Mouse (Mus musculus): ENCODE results near the gene Paxx. TPM values are rescaled to one million over a fixed set of nuclear protein-coding genes. Genes with fewer than 3 reads are reported as not detected.

Gene Paxx
- polyA plus RNA-seq, 1 experiment from 2014 or later: 37.4 TPM

- WGBS: 80% methylated on average over 10 of the region's 10 CpGs
- Histone ChIP-seq H3K9me3 (ENCODE audit: control insufficient read depth, low read length) (no peaks in the 10 kb centered on the region), H3K27me3 (replicated peaks; ENCODE audit: control insufficient read depth, insufficient read depth, low read length) (no peaks in the 10 kb centered on the region), H3K9ac (ENCODE audit: low read depth, low read length) (no peak overlapping the region), H3K4me1 (ENCODE audit: control insufficient read depth, insufficient read depth, low read length) (peaks cover 10% of the 10 kb centered on the region), H3K4me2 (ENCODE audit: low read depth, low read length) (no peak overlapping the region), H3K36me3 (ENCODE audit: control insufficient read depth, insufficient read depth, low read length) (no peaks in the 10 kb centered on the region), H3K4me3 (ENCODE audit: low read length) (no peak overlapping the region), H3K27ac (ENCODE audit: low read length) (no peak overlapping the region)
- ATAC-seq: 0 out of 2 replicates have a peak, but pooled peaks have one; percentile 10
These were observed 8.3 kb upstream of the Paxx start for GRCm38 (mm10) chr2:25468962-25469915.

DNA sequence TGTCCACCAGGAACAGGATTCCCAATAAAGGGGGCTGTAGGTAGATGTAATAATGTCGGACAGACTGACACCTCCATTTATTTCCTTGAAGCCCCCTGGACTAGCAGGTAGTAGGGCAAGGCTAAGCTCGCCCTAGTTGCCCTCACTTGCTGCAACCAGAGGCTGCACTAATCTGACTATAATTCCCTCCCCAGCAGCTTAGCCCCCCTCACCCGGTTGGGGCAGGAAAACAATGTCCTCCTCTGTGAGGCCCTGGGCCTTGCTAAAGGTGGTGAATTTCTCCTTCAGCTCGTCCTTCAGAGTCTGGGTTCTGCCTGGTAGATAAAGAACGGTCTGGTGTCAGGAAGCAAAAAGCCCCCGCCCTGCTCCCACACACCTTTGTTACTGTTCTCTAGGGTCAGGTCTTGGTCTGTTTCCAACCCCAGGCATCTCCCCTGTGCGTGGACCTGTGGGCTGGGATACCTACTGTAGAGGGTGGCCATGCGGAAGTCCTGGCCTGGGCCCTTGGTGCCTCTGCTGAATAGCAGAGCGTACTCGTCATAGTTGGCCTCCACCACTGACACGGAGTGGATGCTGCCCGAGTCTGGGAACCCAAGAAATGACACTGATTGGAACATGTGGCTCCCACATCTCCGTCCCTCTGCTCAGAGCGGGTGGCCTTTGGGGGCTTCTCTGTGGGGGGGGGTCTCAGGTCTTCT, 6.9 kb upstream of the Paxx start:
- Histone ChIP-seq H3K4me3 (ENCODE audit: low read length) (no peak overlapping the region), H3K9ac (ENCODE audit: low read depth, low read length) (no peak overlapping the region), H3K9me3 (ENCODE audit: control insufficient read depth, low read length) (no peaks in the 10 kb centered on the region), H3K27me3 (replicated peaks; ENCODE audit: control insufficient read depth, insufficient read depth, low read length) (no peaks in the 10 kb centered on the region), H3K4me2 (ENCODE audit: low read depth, low read length) (no peak overlapping the region), H3K36me3 (ENCODE audit: control insufficient read depth, insufficient read depth, low read length) (no peaks in the 10 kb centered on the region), H3K27ac (ENCODE audit: low read length) (no peak overlapping the region), H3K4me1 (ENCODE audit: control insufficient read depth, insufficient read depth, low read length) (peaks cover 10% of the 10 kb centered on the region)
- WGBS: 75% methylated on average over 14 of the region's 14 CpGs
- ATAC-seq: no peak

GRCm38 (mm10) chr2:25465816-25466635, 5.1 kb upstream of the Paxx start:
- Histone ChIP-seq H3K27me3 (replicated peaks; ENCODE audit: control insufficient read depth, insufficient read depth, low read length) (no peaks in the 10 kb centered on the region), H3K36me3 (ENCODE audit: control insufficient read depth, insufficient read depth, low read length) (no peaks in the 10 kb centered on the region), H3K9ac (ENCODE audit: low read depth, low read length) (0 out of 2 replicates have a peak overlapping the region, but pooled peaks have one; percentile 25), H3K27ac (ENCODE audit: low read length) (0 out of 2 replicates have a peak overlapping the region, but pooled peaks have one; percentile 16), H3K4me2 (ENCODE audit: low read depth, low read length) (no peak overlapping the region), H3K4me3 (ENCODE audit: low read length) (no peak overlapping the region), H3K9me3 (ENCODE audit: control insufficient read depth, low read length) (no peaks in the 10 kb centered on the region), H3K4me1 (ENCODE audit: control insufficient read depth, insufficient read depth, low read length) (peaks cover 15% of the 10 kb centered on the region)
- WGBS: 58% methylated on average over 10 of the region's 10 CpGs
- no peak for ATAC-seq

DNA sequence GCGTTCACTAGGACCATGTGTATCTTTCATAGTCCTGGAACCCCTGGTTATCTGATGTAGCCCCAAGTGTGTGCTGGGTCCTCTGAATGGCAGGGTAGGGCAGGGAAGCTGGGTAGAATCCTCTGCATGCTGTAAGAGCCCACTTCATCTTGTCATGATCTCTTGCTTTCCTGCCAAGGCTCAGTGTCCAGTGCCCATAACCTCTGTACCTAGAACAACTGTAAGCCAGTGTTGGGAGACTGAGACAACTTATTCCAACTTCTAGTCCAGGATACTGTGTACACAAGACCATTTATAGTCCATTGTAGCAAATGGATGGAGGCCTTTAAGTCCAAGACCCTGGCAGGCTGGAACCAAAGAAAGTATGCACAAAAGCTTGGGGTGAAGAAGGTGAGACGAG, 4.4 kb upstream of the Paxx start:
- H3K27ac ChIP-seq (ENCODE audit: low read length): no peak overlapping the region
- 74% methylated on average over 2 of the region's 2 CpGs for WGBS
- no peak overlapping the region for H3K4me3 ChIP-seq (ENCODE audit: low read length)
- no peak for ATAC-seq
- H3K9me3 ChIP-seq (ENCODE audit: control insufficient read depth, low read length): no peaks in the 10 kb centered on the region
- no peak overlapping the region for H3K9ac ChIP-seq (ENCODE audit: low read depth, low read length)
- H3K36me3 ChIP-seq (ENCODE audit: control insufficient read depth, insufficient read depth, low read length): no peaks in the 10 kb centered on the region
- no peak overlapping the region for H3K4me2 ChIP-seq (ENCODE audit: low read depth, low read length)
- H3K4me1 ChIP-seq (ENCODE audit: control insufficient read depth, insufficient read depth, low read length): peaks cover 15% of the 10 kb centered on the region
- no peaks in the 10 kb centered on the region for H3K27me3 ChIP-seq (replicated peaks; ENCODE audit: control insufficient read depth, insufficient read depth, low read length)

- no peaks in the 10 kb centered on the region for H3K27me3 ChIP-seq (replicated peaks; ENCODE audit: control insufficient read depth, insufficient read depth, low read length)
- WGBS: 85% methylated on average over 3 of the region's 3 CpGs
- no peak overlapping the region for H3K9ac ChIP-seq (ENCODE audit: low read depth, low read length)
- ATAC-seq: no peak
- H3K36me3 ChIP-seq (ENCODE audit: control insufficient read depth, insufficient read depth, low read length): no peaks in the 10 kb centered on the region
- peaks cover 26% of the 10 kb centered on the region for H3K4me1 ChIP-seq (ENCODE audit: control insufficient read depth, insufficient read depth, low read length)
- no peaks in the 10 kb centered on the region for H3K9me3 ChIP-seq (ENCODE audit: control insufficient read depth, low read length)
- H3K4me2 ChIP-seq (ENCODE audit: low read depth, low read length): no peak overlapping the region
- no peak overlapping the region for H3K4me3 ChIP-seq (ENCODE audit: low read length)
- H3K27ac ChIP-seq (ENCODE audit: low read length): no peak overlapping the region
These were observed 2.7 kb upstream of the Paxx start for GRCm38 (mm10) chr2:25463630-25464029.

DNA sequence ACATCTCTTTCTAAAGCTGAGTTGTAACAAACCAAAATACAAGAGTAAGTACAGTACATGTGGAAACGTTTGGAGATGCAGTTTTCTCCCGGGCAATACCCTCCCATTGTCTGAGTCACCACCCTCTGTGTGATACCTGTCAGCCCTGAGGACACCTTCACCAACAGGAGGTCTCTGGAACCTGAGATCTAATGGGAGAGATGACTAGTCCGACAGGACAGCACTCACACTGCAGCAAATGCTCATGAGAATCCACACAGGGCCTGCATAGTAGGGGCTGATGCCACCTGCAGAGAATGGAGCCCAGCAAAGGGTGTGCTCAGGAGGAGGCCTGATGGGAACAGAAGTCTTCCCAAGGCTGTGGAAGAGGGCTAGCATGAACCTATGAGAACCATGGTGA, 513 bp upstream of the Paxx start:
- peak overlapping the region; percentile 52 for H3K27ac ChIP-seq (ENCODE audit: low read length)
- ATAC-seq: 0 out of 2 replicates have a peak, but pooled peaks have one; percentile 1
- no peaks in the 10 kb centered on the region for H3K36me3 ChIP-seq (ENCODE audit: control insufficient read depth, insufficient read depth, low read length)
- H3K27me3 ChIP-seq (replicated peaks; ENCODE audit: control insufficient read depth, insufficient read depth, low read length): no peaks in the 10 kb centered on the region
- H3K4me3 ChIP-seq (ENCODE audit: low read length): peak overlapping the region; percentile 72
- peak overlapping the region; percentile 57; the same call in 1 of the 2 replicates for H3K9ac ChIP-seq (ENCODE audit: low read depth, low read length)
- H3K4me1 ChIP-seq (ENCODE audit: control insufficient read depth, insufficient read depth, low read length): peaks cover 34% of the 10 kb centered on the region
- H3K9me3 ChIP-seq (ENCODE audit: control insufficient read depth, low read length): no peaks in the 10 kb centered on the region
- peak overlapping the region; percentile 87 for H3K4me2 ChIP-seq (ENCODE audit: low read depth, low read length)
- 21% methylated on average over 3 of the region's 3 CpGs for WGBS

GRCm38 (mm10) chr2:25460135-25460534, 759 bp downstream of the Paxx start:
- H3K9ac ChIP-seq (ENCODE audit: low read depth, low read length): peak overlapping the region; percentile 81
- H3K27ac ChIP-seq (ENCODE audit: low read length): peak overlapping the region; percentile 93
- H3K36me3 ChIP-seq (ENCODE audit: control insufficient read depth, insufficient read depth, low read length): no peaks in the 10 kb centered on the region
- peak overlapping the region; percentile 87 for H3K4me2 ChIP-seq (ENCODE audit: low read depth, low read length)
- no peaks in the 10 kb centered on the region for H3K27me3 ChIP-seq (replicated peaks; ENCODE audit: control insufficient read depth, insufficient read depth, low read length)
- no peak for ATAC-seq
- no peaks in the 10 kb centered on the region for H3K9me3 ChIP-seq (ENCODE audit: control insufficient read depth, low read length)
- peak overlapping the region; percentile 72 for H3K4me3 ChIP-seq (ENCODE audit: low read length)
- H3K4me1 ChIP-seq (ENCODE audit: control insufficient read depth, insufficient read depth, low read length): peaks cover 38% of the 10 kb centered on the region
- 23% methylated on average over 5 of the region's 5 CpGs for WGBS

DNA sequence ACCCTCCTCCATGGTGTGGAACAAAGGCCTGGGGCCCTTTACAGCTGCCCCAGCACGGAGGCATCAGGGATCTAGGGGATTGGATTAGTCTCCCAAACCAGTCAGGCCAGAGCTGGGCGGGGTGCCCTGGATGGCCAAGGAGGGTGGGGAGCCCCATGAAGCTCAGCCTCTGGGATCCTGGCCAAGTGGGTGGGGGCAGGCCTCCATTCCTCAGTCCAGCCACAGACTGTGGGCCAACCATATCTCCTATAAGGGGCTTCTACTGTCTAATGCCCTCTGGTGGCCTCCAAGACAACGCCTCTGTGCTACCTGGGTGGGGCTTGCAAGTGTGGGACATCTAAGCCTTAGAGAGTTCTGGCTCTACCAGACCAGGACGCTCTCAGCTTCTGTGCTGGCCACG, 2.0 kb downstream of the Paxx start:
- ATAC-seq: peak; percentile 10; the same call in 1 of the 2 replicates
- H3K4me2 ChIP-seq (ENCODE audit: low read depth, low read length): no peak overlapping the region

More for the DNA sequence above, 2.0 kb downstream of the Paxx start:
- no peak overlapping the region for H3K4me3 ChIP-seq (ENCODE audit: low read length)
- no peaks in the 10 kb centered on the region for H3K27me3 ChIP-seq (replicated peaks; ENCODE audit: control insufficient read depth, insufficient read depth, low read length)
- H3K27ac ChIP-seq (ENCODE audit: low read length): no peak overlapping the region
- peaks cover 38% of the 10 kb centered on the region for H3K4me1 ChIP-seq (ENCODE audit: control insufficient read depth, insufficient read depth, low read length)
- 66% methylated on average over 5 of the region's 5 CpGs for WGBS
- no peak overlapping the region; the same call in 1 of the 2 replicates for H3K9ac ChIP-seq (ENCODE audit: low read depth, low read length)
- H3K36me3 ChIP-seq (ENCODE audit: control insufficient read depth, insufficient read depth, low read length): no peaks in the 10 kb centered on the region
- no peaks in the 10 kb centered on the region for H3K9me3 ChIP-seq (ENCODE audit: control insufficient read depth, low read length)

Data from intestine, embryonic 16.5 days (tissue).